Mouse (Mus musculus) forebrain, embryonic 16.5 days (tissue): ENCODE data around the gene Pard3b. TPM values are rescaled to one million over a fixed set of nuclear protein-coding genes. Genes with fewer than 3 reads are reported as not detected.

Source experiments
- ATAC-seq: fragments of 200-750 bp; cut with Nextera tagmentation; 2 replicates; pipeline ENCODE4 v1.8.0; 2017; ENCODE audit warnings: mild to moderate bottlenecking, moderate library complexity
- H3K27ac ChIP-seq: fragments of 300-500 bp; sonication (generic); 2 replicates; pipeline ENCODE4 v1.5.1; 2014; ENCODE audit warnings: low read length, control low read depth
- H3K27me3 ChIP-seq: fragments of 300-500 bp; sonication (generic); replicated peaks from 2 replicates; pipeline ENCODE4 v1.6.1; 2014; ENCODE audit warnings: low read length; ENCODE audit not compliant: control insufficient read depth, insufficient read depth
- H3K36me3 ChIP-seq: fragments of 300-500 bp; sonication (generic); 2 replicates; pipeline ENCODE4 v1.6.1; 2014; ENCODE audit not compliant: control insufficient read depth, insufficient read depth
- H3K4me1 ChIP-seq: fragments of 300-500 bp; sonication (generic); replicated peaks from 2 replicates; pipeline ENCODE4 v1.6.1; 2014; ENCODE audit warnings: low read length; ENCODE audit not compliant: control insufficient read depth, insufficient read depth
- H3K4me2 ChIP-seq: fragments of 300-500 bp; sonication (generic); 2 replicates; pipeline ENCODE4 v1.6.1; 2014; ENCODE audit warnings: mild to moderate bottlenecking, low read length, control low read depth
- H3K4me3 ChIP-seq: fragments of 300-500 bp; sonication (generic); replicated peaks from 2 replicates; pipeline ENCODE4 v1.5.1; 2014; ENCODE audit warnings: mild to moderate bottlenecking, low read length, control low read depth
- H3K9ac ChIP-seq: fragments of 300-500 bp; sonication (generic); replicated peaks from 2 replicates; pipeline ENCODE4 v1.6.1; 2014; ENCODE audit warnings: low read depth, low read length, control low read depth
- H3K9me3 ChIP-seq: fragments of 300-500 bp; sonication (generic); 2 replicates; pipeline ENCODE4 v1.6.1; 2016; ENCODE audit warnings: low read length; ENCODE audit not compliant: control insufficient read depth
- WGBS: fragments of 180-500 bp; shearing (Covaris S2); extraction: QIAGEN DNeasy Blood & Tissue Kit; methylation state at CpG from one replicate; pipeline ENCODE4 v1.1.7; 2014; 5-methylcytosine and 5-hydroxymethylcytosine counted together
- polyA plus RNA-seq: library from polyadenylated mRNA; unstranded; fragments of >200 nt; fragmentation: Nextera tagmentation; extraction: Ambion mirVana; gene quantifications from 2 replicates; pipeline ENCODE4 v1.2.1, GENCODE M21; 2015

Pard3b gene
- polyA plus RNA-seq, 1 experiment from 2014 or later, result 6.3 TPM

GRCm38 (mm10) chr1:62388013-62388412, 749.4 kb downstream of the Pard3b start:
- H3K4me3 ChIP-seq, result no peak overlapping the region
- no peaks in the 10 kb centered on the region for H3K36me3 ChIP-seq
- H3K9ac ChIP-seq, result no peak overlapping the region
- ATAC-seq, result no peak
- no peak overlapping the region for H3K27ac ChIP-seq
- no peaks in the 10 kb centered on the region for H3K27me3 ChIP-seq
- 88% methylated on average over 4 of the region's 4 CpGs for WGBS
- H3K9me3 ChIP-seq, result no peaks in the 10 kb centered on the region; the same call in 1 of the 2 replicates
- H3K4me2 ChIP-seq, result no peak overlapping the region
- no peaks in the 10 kb centered on the region for H3K4me1 ChIP-seq

GRCm38 (mm10) chr1:62392863-62393262, 754.2 kb downstream of the Pard3b start:
- H3K27ac ChIP-seq, result no peak overlapping the region
- H3K9ac ChIP-seq, result no peak overlapping the region
- H3K9me3 ChIP-seq, result no peaks in the 10 kb centered on the region
- H3K4me2 ChIP-seq, result no peak overlapping the region
- H3K4me3 ChIP-seq, result no peak overlapping the region
- no peaks in the 10 kb centered on the region for H3K27me3 ChIP-seq
- 50% methylated on average over 4 of the region's 4 CpGs for WGBS
- H3K4me1 ChIP-seq, result no peaks in the 10 kb centered on the region
- no peak for ATAC-seq
- H3K36me3 ChIP-seq, result no peaks in the 10 kb centered on the region

GRCm38 (mm10) chr1:62394555-62394954, 755.9 kb downstream of the Pard3b start:
- no peaks in the 10 kb centered on the region for H3K27me3 ChIP-seq
- H3K4me2 ChIP-seq, result no peak overlapping the region
- WGBS, result 95% methylated on average over 3 of the region's 3 CpGs
- no peaks in the 10 kb centered on the region for H3K4me1 ChIP-seq
- no peaks in the 10 kb centered on the region for H3K36me3 ChIP-seq
- H3K9ac ChIP-seq, result no peak overlapping the region
- H3K4me3 ChIP-seq, result no peak overlapping the region
- H3K9me3 ChIP-seq, result no peaks in the 10 kb centered on the region
- ATAC-seq, result no peak
- no peak overlapping the region for H3K27ac ChIP-seq

- no peak overlapping the region for H3K4me2 ChIP-seq
- H3K36me3 ChIP-seq, result no peaks in the 10 kb centered on the region
- WGBS, result 30% methylated on average over 3 of the region's 3 CpGs
- no peaks in the 10 kb centered on the region for H3K27me3 ChIP-seq
- no peaks in the 10 kb centered on the region for H3K4me1 ChIP-seq
- no peak overlapping the region for H3K9ac ChIP-seq
- H3K4me3 ChIP-seq, result no peak overlapping the region
- H3K27ac ChIP-seq, result no peak overlapping the region
- no peaks in the 10 kb centered on the region for H3K9me3 ChIP-seq
- ATAC-seq, result no peak
Measured at GRCm38 (mm10) chr1:62398261-62398660, 759.6 kb downstream of the Pard3b start.

- Histone ChIP-seq H3K27me3 (no peaks in the 10 kb centered on the region), H3K9me3 (no peaks in the 10 kb centered on the region), H3K4me1 (no peaks in the 10 kb centered on the region), H3K36me3 (no peaks in the 10 kb centered on the region), H3K4me3 (no peak overlapping the region), H3K27ac (no peak overlapping the region), H3K9ac (no peak overlapping the region), H3K4me2 (no peak overlapping the region)
- ATAC-seq, result no peak
- 84% methylated on average over 4 of the region's 4 CpGs for WGBS
Measured at GRCm38 (mm10) chr1:62398738-62399137, 760.1 kb downstream of the Pard3b start.

GRCm38 (mm10) chr1:62405061-62405460, 766.4 kb downstream of the Pard3b start:
- Histone ChIP-seq H3K4me2 (no peak overlapping the region), H3K36me3 (no peaks in the 10 kb centered on the region), H3K9ac (no peak overlapping the region), H3K4me3 (no peak overlapping the region), H3K9me3 (no peaks in the 10 kb centered on the region), H3K27me3 (no peaks in the 10 kb centered on the region), H3K4me1 (no peaks in the 10 kb centered on the region), H3K27ac (no peak overlapping the region)
- WGBS, result 57% methylated on average over 8 of the region's 8 CpGs
- ATAC-seq, result no peak

GRCm38 (mm10) chr1:62411368-62411767, 772.7 kb downstream of the Pard3b start:
- WGBS, result 21% methylated on average over 2 of the region's 2 CpGs
- no peak overlapping the region for H3K9ac ChIP-seq
- peak; percentile 66 for ATAC-seq
- no peaks in the 10 kb centered on the region for H3K36me3 ChIP-seq
- H3K27me3 ChIP-seq, result no peaks in the 10 kb centered on the region
- H3K4me1 ChIP-seq, result peaks cover 6% of the 10 kb centered on the region
- no peak overlapping the region for H3K4me2 ChIP-seq
- H3K27ac ChIP-seq, result no peak overlapping the region
- no peak overlapping the region for H3K4me3 ChIP-seq
- no peaks in the 10 kb centered on the region for H3K9me3 ChIP-seq

- no peak for ATAC-seq
Measured at GRCm38 (mm10) chr1:62412019-62412418, 773.4 kb downstream of the Pard3b start.

GRCm38 (mm10) chr1:62412988-62413387, 774.4 kb downstream of the Pard3b start:
- Histone ChIP-seq H3K9me3 (no peaks in the 10 kb centered on the region), H3K36me3 (no peaks in the 10 kb centered on the region), H3K4me1 (peaks cover 6% of the 10 kb centered on the region), H3K4me2 (no peak overlapping the region), H3K4me3 (no peak overlapping the region), H3K27me3 (no peaks in the 10 kb centered on the region), H3K9ac (no peak overlapping the region), H3K27ac (no peak overlapping the region)
- WGBS, result 91% methylated on average over 3 of the region's 3 CpGs
- ATAC-seq, result no peak

More at GRCm38 (mm10) chr1:62412019-62412418, 773.4 kb downstream of the Pard3b start:
- Histone ChIP-seq H3K4me3 (no peak overlapping the region), H3K9me3 (no peaks in the 10 kb centered on the region), H3K9ac (no peak overlapping the region), H3K27me3 (no peaks in the 10 kb centered on the region), H3K4me2 (no peak overlapping the region), H3K27ac (no peak overlapping the region), H3K36me3 (no peaks in the 10 kb centered on the region), H3K4me1 (peaks cover 6% of the 10 kb centered on the region)
- 62% methylated on average over 4 of the region's 4 CpGs for whole genome bisulfite sequencing

GRCm38 (mm10) chr1:62414521-62414920, 775.9 kb downstream of the Pard3b start:
- WGBS, result 62% methylated on average over 6 of the region's 6 CpGs
- Histone ChIP-seq H3K9me3 (no peaks in the 10 kb centered on the region), H3K36me3 (no peaks in the 10 kb centered on the region), H3K27me3 (no peaks in the 10 kb centered on the region), H3K4me2 (no peak overlapping the region), H3K4me3 (no peak overlapping the region), H3K27ac (no peak overlapping the region), H3K9ac (no peak overlapping the region), H3K4me1 (peaks cover 6% of the 10 kb centered on the region)
- no peak for ATAC-seq
